Mouse (Mus musculus) gastrocnemius, postnatal 10 days (tissue): ENCODE measurements around the gene Sf3a3. TPM values are rescaled to one million over a fixed set of nuclear protein-coding genes. Genes with fewer than 3 reads are reported as not detected.

Experiments used
- DNase-seq: peaks from one replicate; pipeline ENCODE4 v3.0.0; 2021; ENCODE audit warnings: mixed read lengths
- total RNA-seq, 2 experiments: library from RNA; stranded (reverse); gene quantifications; 2 replicates each; pipeline ENCODE4 v1.2.3; 2021

Gene Sf3a3
- total RNA-seq, 2 experiments from 2014 or later = 24.2 to 25.2 TPM

GRCm38 (mm10) chr4:124738783-124739182, 24.2 kb downstream of the Sf3a3 start:
- DNase-seq = no peak

GRCm38 (mm10) chr4:124741376-124742343, 27.1 kb downstream of the Sf3a3 start, which contains the start of gene Inpp5b:
Gene Inpp5b, plus strand, starts transcription at chr4:124741850.
- DNase-seq = peak; percentile 71

- DNase-seq = no peak
These were observed 28.3 kb downstream of the Sf3a3 start for GRCm38 (mm10) chr4:124742839-124743238.

GRCm38 (mm10) chr4:124746577-124746976, 32.0 kb downstream of the Sf3a3 start:
- no peak for DNase-seq

GRCm38 (mm10) chr4:124747851-124748250, 33.3 kb downstream of the Sf3a3 start:
- no peak for DNase-seq

- peak; percentile 96 for DNase-seq
These were observed 37.0 kb downstream of the Sf3a3 start for GRCm38 (mm10) chr4:124751300-124752250.

GRCm38 (mm10) chr4:124752281-124753199, 38.0 kb downstream of the Sf3a3 start:
- DNase-seq = no peak

GRCm38 (mm10) chr4:124755526-124755925, 41.0 kb downstream of the Sf3a3 start:
- DNase-seq = no peak

- DNase-seq = no peak
These were observed 44.8 kb downstream of the Sf3a3 start for GRCm38 (mm10) chr4:124759305-124759811.

GRCm38 (mm10) chr4:124761201-124761600, 46.6 kb downstream of the Sf3a3 start:
- no peak for DNase-seq

- DNase-seq = no peak
These were observed 48.4 kb downstream of the Sf3a3 start for GRCm38 (mm10) chr4:124762858-124763452.

GRCm38 (mm10) chr4:124765802-124766565, 51.4 kb downstream of the Sf3a3 start:
- no peak for DNase-seq

- DNase-seq = no peak
These were observed 52.0 kb downstream of the Sf3a3 start for GRCm38 (mm10) chr4:124766566-124766940.

GRCm38 (mm10) chr4:124768963-124769591, 54.5 kb downstream of the Sf3a3 start:
- DNase-seq = no peak

- no peak for DNase-seq
These were observed 56.0 kb downstream of the Sf3a3 start for GRCm38 (mm10) chr4:124770624-124771023.

- DNase-seq = no peak
These were observed 57.5 kb downstream of the Sf3a3 start for GRCm38 (mm10) chr4:124772125-124772524.

GRCm38 (mm10) chr4:124773449-124773848, 58.9 kb downstream of the Sf3a3 start:
- DNase-seq = no peak

GRCm38 (mm10) chr4:124773995-124774394, 59.4 kb downstream of the Sf3a3 start:
- DNase-seq = no peak

GRCm38 (mm10) chr4:124774429-124774828, 59.9 kb downstream of the Sf3a3 start:
- DNase-seq = no peak

- DNase-seq = no peak
These were observed 66.8 kb downstream of the Sf3a3 start for GRCm38 (mm10) chr4:124781361-124781760.
